Mouse (Mus musculus) adrenal gland, adult (tissue): ENCODE measurements at regions not wholly inside any gene's neighbourhood (a gene's known extent, or its start where the extent isn't known, plus 50 kb on each side); places are given as distances from the start of the nearest gene placed in this dataset.

Experiments
- DNase-seq, 2 experiments: peaks; one replicate each; pipeline ENCODE4 v3.0.0; 2022 to 2023; ENCODE audit warnings: low spot score in 1 of 2; ENCODE audit not compliant: inconsistent age in 2 of 2

DNA sequence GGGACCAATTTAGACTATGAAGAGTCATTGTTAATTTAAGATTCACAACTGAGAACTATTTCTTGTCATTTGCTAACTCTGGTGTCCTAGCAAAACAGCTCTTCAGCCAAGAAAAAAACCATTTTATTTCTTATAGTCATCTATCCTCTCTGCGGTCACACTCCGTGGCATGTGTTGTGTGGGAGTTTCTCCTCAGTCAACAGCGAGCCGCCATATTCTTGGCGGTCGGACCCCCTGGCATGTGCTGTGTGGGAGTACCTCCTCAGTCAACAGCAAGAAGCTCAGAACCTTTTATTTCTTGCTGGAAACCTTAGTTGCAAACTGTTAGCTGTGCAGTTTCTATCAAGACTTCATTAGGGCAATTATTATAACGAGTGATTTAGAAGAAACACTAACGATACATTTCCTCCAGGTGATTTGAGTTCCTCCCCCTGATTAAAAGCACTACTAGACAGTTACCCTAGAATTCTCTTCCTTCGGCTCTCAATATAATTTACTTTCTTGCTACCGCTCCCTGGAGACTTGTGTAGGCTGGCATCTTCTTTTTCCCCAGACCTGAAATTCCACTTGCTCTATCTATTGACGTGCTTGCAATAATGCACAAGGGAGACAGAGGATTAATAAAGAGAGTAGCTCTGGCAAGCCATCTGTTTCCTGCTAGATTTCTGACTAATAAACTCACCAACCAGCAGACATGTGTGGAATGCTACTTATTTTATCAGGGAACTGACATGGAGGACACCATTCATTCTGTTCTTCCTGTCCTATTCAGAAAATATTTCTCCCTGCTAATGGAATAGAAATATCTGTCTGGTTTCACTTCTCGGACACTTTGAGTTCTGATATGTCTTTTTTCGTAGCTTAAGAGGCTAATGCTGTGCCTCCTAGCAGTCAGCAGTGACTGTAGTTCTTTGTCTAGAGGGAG, 359.5 kb downstream of the Ice1 start:
- DNase-seq, result peak in 1 of 2 experiments; percentile 24

DNA sequence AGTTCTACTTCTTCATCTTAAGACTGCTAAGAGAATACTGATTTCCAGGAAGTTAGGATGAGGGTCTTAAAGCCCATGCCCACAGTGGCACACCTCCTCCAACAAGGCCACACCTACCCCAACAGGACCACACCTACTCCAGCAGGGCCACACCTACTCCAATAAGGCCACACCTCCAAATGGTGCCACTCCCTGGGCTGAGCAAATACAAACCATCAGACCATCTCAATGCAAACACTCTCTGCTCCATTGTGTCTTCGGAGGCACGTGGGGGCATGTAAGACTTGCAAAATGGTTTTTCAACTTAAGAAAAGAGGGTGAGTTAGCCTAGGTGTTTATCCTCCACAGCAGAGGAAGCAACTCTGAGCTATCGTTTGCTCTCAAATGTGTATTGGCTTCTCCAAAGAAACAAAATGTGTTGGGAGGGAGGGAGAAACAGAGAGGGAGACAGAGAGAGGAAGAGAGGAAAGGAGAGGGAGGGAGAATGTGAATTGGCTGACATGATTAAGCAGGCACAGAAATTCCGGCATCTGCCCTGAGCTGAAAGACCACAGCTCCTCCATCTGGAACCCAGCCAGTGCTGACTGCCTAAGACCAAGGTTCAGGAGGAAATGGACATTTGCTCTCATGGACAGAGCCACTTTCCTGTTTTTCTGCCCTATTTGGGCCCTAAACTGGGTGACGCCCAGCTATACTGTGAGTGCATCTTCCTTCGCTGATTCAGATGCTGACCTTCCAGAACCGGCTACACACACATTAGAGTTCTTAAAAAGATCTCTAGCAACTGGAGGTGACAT, 356.2 kb downstream of the Ice1 start:
- DNase-seq, result no peak

DNA sequence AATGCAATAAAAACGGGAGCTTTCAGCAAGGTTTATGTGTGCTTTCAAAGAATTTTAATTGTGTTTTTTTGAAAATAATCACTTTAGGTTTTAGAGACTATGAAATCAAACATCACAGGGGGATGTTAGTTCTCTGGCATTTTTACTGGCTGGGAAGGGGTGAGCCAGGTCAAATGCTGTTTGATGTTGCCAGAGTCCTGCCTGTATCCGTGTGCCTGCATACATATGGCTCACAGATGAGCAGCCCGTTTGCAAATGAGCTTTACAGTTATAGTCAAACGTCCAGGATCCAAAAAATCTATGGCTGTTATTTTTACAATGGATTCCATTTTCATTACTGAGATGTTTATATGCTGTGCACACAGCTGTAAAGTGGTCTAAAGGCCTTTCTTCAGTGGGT, 354.7 kb downstream of the Ice1 start:
- DNase-seq, result no peak

DNA sequence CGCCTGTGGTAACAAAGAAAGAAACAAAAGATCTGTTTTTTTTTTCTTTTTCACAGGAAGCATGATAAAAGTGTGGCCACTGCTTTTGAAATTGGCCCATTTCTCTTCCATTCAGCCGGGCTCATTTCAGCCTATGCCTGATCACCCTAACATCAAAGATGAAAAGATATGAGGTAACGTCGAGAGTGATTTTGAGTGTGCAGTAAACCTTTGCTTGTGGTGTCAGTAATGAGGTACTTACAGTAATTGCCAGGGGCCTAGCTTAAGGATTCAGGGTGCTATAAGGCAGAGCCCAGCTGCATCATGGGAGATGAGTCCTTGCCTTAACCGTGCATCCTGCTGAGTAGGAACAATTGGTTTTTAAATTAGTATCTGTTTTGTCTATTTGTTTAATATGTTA, 354.2 kb downstream of the Ice1 start:
- DNase-seq, result no peak

DNA sequence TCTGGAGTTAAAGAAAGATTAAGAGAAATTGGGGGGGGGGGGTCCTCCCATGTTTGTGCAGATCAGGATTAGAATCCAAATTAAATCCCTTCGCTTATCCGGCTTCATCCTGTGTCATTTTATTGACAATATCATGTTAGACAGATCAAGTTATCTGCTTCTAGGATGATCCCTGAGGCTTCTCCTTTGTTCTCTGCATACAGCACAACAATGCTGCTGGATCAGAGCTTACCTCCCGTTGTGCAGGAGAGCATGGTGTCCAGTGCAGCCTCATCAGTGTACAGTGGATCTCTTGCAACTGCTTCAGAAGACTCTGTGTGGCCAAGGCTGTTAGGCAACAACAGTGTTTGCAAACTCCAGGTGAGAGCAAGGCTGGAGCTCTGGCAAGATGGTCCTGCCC, 344.7 kb downstream of the Ice1 start:
- no peak for DNase-seq

DNA sequence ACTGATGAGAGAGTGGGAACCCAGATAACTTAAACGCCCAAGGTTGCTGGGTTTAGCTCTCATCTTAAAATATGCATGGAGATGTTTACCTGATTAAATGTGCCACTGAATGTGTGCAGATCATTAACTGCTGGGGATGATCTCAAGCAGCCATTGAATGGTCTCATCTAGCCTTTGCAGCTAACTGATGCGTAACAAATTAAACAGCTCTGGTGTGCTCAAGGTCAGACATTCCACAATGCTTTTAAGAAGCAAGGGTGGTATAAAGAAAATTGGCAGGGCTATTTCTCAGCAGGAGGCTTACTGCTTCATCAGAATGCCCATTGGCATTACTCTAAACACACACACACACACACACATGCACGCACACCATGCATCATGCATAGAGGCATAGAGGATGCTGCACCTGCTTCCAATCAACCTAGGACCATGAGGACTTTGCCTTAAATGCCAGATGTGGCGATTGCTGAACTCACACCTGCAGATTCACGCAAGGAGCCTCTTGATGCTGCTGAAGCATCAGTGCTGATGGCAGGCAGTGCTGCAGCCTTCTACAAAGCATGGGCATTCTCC, 333.4 kb downstream of the Ice1 start:
- no peak for DNase-seq

DNA sequence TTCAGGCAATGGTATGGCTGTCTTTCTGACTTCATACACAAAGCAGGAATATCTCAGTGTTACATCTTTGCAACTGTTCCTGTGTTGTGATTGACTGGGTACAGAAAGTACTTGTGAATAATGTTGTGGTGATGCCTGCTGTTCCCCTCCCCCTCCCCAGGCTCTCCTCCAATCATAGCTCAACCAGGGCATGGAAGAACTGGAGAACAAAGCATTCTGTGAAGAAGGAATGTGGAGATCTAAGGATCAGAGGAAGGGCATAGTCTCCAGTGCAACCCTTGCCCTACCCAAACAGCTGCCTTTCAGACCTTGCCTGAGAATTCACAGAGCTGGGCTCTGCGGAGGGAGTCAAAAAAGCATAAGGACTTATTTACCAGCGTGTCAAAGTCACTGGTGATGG, 326.9 kb downstream of the Ice1 start:
- DNase-seq, result no peak

DNA sequence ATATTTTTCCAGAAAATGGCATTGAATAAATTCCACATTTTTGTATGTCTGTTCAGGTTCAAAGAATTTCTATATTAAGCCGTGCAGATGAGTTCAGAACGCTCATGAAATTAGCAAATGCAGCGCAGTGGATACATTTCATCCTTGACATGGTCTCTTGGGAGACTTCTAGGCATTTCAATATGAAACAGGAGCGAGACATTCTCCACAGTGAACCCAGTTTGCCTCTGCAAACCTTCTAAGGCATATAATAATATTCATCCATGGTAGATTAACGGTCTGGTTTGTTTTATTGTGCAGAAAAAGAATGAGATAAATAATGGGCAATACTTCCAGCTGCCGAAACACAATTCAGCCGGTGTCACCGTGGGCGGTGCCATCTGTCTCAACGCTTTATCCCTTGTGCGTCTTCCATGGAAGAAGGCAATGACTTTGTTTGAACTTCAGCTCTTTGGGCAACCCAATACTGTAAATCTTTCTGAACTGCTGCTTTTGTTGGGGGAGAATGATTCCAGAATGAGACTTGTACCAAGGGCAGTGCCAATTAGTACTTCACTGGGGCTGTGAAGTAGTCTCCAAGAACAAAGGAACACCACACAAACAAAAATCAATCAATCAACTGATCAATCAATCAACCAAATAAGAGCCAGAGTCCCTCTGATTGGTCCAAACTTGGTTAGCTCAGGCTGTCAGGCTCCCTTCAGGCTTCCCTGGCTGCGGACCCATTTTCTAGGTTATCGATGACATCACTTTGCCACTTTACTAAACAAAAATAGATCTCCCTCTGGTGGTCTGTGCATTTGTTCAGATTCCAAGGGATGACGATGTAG, 326.0 kb downstream of the Ice1 start:
- DNase-seq, result no peak

DNA sequence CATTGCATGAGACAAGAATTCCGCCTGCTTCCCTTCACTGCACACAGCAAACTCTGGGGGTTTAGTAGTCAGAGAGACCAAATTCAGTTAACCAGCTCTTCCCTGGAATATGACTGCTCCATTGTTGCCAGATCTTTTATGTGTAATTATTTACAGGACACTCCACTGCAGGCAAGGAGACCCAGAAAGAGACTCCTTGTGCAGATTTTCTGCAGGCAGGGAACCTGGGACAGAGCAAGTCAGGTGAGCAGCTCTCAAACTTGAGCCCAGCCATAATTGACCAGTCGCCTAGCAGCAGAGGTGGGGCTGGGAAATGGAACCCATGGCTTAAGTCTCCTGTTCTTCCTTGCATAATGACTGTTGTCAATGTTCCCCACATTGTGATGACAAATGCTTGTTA, 324.2 kb downstream of the Ice1 start:
- DNase-seq, result no peak

DNA sequence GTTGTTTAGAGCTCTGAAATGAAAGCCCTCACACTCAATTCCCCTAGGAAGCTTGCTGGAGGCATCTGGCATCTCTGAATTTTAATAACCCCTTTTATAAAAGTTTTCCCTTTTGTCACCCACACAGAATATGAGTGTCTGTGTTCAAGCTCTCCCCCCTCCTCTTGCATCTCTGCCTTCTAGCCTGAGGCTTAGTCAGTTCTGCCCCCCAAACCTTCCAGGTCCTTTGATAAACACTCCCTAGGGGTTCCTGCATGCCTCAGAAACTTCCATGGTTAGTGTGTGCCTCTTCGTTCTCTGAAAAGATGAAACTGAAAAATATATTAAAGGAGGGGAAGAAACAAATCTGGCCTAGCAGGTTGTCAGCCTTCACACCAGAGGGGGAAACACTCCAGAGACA, 313.9 kb downstream of the Ice1 start:
- no peak for DNase-seq

DNA sequence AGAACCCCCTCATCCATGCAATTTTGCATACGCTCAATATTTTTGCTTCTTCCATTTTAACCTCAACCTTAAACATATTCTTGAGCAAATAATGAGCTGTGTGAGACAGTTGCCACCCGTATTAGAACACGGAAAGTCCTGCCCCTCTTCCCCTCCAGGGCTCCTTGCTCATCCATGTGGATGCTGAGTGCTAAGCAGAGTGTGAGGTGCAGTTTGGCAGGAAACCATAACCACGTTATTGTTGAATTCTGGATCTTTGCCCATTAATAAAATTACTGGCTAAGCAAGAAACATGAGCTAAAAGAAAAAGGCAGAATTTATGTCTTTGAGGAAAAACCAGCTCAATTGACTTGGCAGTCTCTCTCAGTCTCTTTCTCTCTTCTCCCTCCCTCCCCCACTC, 301.4 kb downstream of the Ice1 start:
- no peak for DNase-seq

DNA sequence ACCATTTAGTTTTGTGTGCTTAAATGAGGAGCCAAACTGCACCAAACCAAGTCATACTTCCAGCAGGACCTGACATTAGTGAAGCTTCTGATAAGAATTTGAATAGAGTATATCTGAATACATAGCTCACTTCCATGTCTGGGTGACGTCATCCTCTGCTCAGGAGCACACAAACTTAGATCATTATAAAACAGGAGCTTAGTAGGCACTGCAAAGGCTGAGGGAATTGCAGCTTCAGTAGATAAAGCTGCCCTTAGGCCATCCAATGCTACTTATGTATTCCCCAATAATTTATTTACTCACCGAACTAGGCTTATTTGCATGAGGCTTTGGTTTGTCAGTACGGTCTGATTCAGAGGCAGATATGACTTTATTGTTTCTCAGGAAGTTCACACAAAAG, 297.0 kb downstream of the Ice1 start:
- no peak for DNase-seq

DNA sequence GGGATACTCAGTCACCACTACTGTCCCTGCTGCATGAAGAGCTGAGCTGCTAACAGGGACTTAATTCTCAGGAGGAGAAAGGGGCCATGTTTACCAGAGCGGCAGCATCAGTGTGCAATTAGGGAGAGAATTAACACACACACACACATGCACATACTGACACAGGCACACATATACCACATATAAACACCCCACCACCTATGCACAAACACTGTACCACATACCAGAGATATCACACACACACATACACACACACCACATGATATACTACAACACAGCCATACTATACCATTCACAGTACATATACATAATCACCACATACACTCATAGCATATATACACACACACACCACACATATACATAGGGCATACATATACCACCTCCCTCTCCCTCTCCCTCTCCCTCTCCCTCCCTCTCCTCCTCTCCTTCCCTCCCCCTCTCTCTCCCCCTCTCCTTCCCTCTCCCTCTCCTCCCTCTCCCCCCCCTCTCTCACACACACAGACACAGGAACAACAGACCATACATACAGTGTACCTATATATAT, 294.2 kb downstream of the Ice1 start:
- DNase-seq, result no peak

DNA sequence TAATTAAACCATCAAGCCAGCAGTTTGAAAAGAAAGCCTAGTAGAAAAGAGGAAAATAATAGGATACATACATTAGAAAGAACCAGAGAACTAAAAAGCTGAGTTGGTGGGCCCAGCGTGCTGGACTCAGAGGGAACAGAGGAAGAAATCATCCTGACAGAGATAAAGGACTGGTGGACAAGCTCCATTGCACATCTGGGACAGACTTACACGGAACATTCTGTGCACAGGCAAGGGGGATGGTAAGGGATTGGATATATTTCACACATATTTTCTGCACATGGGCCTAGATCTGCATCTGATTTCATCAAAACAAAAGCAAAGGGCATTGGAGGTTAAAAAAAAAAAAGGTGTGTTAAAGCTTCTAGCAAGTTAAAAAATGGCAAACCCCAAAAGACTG, 293.5 kb downstream of the Ice1 start:
- no peak for DNase-seq

DNA sequence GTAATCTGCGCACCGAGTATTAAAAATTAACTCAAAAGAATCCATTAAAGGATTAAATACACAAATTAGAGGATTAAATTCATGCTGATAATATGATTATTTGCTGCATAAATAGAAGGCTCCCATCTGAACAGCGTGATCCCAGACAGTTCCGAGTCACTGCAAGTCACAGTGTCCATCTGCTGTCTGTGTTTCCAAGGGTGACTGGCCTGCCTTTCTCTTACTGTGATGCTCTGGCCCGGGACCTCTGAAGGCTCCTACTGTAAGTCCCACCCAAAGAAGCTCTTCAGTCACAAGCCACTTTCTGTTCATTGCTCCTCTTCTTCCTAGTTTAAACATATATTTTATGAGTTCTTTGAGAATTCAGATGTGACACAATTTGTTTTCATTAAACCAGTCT, 293.1 kb downstream of the Ice1 start:
- DNase-seq, result no peak

DNA sequence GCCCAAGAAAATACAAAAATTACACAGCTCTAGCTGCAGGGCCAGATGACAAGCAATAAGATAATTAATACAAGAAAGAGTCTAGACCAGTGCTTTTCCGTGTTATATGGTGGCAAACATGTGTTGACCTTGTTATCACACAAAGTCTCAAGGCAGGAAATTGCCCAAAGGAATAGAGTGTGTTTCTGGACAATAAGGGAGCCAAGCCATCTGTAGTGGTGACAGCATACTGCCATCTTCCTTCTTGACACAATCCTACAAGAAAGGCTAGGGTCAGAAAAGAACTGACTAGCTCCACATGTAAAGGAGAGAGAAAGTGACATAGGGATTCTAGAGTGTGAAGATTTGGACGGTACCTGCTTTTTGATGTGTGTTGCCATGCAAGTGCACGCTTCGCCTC, 289.0 kb downstream of the Ice1 start:
- DNase-seq, result no peak

DNA sequence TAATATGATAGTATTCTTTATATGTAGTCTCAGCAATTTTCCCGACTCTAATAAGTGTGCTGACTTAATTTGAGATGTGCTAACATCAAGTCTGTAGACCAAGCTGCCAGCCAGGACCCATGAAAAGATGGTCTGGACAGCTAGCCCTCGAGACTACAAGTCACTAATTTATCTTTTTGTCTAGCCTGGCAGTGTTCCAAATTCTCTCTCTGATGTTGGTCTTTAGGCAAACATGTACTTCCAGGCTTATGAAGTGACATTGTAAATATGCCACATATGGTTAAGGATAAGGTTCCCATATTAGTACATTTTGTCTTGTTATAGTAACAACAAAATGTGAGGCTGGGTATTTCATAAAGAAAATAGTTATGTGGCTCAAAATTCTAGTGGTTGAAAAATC, 288.5 kb downstream of the Ice1 start:
- no peak for DNase-seq

DNA sequence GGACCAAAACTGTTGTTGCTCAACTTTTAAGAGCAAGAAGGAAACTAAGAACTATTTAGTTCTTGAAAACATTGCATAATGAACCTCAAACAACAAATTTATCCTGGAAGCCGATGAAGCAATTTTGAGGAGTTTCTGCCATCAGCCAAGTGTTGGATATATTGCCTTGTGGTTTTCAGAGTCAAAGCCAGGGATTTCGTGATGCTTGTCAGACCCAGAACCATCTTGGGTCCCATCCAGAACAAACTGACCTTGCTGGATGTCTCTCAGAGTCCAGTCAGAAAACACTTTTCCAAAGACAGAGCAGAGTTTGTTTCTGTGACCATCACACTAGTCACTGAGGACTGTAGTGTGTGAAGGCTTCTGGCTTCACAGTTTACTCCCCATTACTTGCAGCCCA, 267.8 kb downstream of the Ice1 start:
- DNase-seq, result peak; percentile 33 to 77

DNA sequence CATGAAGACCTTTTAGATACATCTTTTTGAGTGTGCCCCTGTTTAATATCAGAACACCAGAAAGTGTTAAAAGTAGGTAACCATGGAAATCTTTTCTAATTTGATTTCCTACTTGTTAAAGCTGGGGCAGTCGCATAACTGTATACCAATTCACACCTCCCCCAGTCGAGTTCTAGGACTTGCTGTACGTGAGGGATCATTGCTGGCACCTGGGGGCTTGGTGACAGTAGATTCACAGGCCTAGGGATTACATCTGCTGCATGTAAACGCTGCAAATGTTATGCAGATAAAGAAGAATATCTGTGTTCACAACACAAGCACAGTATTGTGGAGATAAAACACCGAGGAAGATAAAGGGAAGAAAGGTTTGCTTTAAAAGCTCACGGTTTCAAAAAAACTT, 256.7 kb downstream of the Ice1 start:
- DNase-seq, result no peak

DNA sequence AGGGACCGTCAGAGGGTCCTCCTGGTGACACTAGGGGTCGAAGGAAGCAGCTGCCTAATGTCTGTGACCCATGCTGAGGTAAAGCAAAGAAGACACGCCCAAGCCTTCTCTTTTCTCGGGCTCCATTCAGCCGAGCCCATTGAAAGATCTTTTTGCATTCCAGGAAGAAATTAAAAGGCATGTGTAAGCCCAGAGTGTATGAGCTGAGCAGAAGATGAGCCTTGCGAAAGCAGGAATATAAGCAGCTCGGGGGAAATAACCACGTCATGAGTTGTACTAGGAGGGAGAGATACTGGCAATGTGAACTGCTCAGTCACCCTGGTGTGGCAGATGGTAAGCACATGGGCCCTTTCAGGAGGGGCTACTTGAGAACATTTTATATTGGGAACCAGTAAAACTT, 252.1 kb downstream of the Ice1 start:
- DNase-seq, result no peak

DNA sequence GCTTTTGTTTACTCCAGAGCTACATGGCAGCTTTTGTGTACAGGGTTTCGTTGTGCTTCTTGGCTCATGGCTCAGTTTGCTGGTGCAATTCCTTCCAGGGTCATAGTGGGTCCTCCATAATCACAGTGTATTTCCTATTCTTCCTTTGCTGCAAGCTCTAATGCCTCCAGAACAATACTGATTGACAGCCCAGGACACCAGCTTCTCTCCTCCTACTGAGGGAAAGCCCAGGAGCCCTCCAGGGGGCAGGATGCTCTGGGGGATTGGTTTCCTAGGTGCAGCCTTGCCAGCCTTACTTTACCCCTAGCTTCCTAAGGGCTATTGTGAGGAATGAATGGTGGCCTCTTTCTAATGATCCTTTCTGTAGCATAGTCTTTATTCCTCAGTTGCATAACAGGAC, 224.6 kb downstream of the Ice1 start:
- no peak for DNase-seq
